Mouse (Mus musculus) G1E (cell line): ENCODE results near the gene Gsg1l2.

Experiments used
- CTCF ChIP-seq: IDR thresholded peaks from 2 replicates; pipeline ENCODE4 v1.5.1; 2012; ENCODE audit warnings: low read depth, low read length, inconsistent platforms, mixed read lengths
- GATA1 ChIP-seq: IDR thresholded peaks from 2 replicates; pipeline ENCODE4 v1.6.1; 2012; ENCODE audit warnings: borderline replicate concordance, low read length, inconsistent platforms, mixed read lengths
- POLR2AphosphoS5 ChIP-seq: IDR thresholded peaks from 2 replicates; pipeline ENCODE4 v1.6.1; 2012; ENCODE audit warnings: low read depth, low read length, inconsistent platforms; ENCODE audit not compliant: insufficient replicate concordance
- TAL1 ChIP-seq: conservative IDR thresholded peaks from 2 replicates; pipeline ENCODE4 v1.6.1; 2012; ENCODE audit warnings: low read depth, low read length, inconsistent platforms, mixed read lengths

DNA sequence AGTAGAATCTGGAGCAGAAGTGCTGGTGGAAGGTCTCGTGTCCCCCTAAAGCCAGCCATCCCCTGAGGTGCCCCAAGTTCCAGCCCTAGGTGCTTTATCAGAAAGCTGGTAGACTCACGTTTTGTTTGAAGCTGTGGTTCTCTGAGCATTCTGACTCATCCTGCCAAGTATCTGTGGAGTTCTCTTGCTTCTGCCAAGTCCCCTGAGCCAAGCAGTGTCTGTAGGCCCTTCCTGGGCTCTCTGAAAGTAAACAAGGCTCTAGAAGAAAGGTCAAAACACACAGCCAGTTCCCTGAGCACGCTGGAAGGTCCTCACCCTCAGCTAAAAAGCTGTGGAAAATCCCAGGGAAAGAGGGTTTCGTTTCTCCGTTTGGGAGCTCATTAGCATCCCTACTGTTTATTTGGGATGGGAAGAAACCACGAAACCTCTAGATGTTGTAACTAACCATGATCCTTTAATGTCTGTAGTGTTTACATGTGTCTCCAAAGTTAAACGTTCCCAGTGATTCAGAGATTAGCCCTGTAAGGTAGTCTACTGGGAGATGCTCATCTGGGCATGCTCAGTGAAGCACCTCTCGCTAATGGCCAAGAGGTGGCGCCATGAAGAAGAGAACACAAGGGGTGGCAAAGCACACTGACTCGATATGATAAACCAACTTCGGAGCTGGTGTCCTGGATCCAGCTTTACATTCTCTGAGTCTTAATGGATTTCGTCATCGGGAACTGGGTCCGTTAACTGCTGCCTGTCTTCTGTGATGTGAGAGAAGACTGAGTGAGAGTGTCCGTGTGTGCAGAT is 16.8 kb upstream of the Gsg1l2 start:
- TF ChIP-seq POLR2AphosphoS5: no peak
- TF ChIP-seq GATA1: no peak
- no peak for TF ChIP-seq CTCF
- no peak for TF ChIP-seq TAL1
